Mouse (Mus musculus) retina, embryonic 14.5 days (tissue): Measurements from ENCODE around the gene Rab4a.

Experiments used
- DNase-seq: peaks from one replicate; pipeline ENCODE4 v3.0.0-alpha.2; 2015; ENCODE audit warnings: low spot score

Gene Rab4a

DNA sequence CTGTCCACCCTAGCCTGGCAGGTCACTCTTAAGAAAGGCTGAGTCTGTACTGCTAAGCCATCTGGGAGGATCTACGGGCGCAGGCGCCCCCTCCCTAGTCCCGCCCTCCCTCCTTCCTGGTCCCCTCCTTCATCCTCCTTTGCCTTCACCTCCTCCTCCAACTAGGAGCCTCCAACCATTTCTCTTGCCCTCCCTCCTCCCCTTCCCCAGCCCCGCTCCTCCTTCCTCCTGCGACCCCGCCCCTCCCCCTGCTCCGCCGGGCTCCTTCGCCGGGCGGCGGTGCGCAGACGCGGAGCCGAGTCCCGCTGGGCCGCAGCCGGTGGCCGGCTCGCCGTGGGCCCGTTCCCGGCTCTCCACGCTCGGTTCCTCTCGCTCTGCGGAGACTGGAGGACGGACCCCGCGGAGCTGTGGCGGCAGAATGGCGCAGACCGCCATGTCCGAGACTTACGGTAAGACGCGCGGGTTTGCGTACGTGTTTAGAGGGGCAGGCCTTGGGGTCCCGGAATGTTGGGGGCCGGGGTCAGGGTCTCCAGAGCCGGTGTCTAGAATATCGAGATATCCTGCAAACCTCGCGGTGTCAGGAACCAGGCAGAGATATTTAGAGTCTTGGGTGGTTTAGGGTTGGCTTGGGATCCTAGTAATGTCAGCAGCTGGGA is at the start of gene Rab4a:
Gene Rab4a, plus strand, starts transcription at position 268 of the 656 bp plus-strand sequence.
- peak; percentile 86 for DNase-seq

DNA sequence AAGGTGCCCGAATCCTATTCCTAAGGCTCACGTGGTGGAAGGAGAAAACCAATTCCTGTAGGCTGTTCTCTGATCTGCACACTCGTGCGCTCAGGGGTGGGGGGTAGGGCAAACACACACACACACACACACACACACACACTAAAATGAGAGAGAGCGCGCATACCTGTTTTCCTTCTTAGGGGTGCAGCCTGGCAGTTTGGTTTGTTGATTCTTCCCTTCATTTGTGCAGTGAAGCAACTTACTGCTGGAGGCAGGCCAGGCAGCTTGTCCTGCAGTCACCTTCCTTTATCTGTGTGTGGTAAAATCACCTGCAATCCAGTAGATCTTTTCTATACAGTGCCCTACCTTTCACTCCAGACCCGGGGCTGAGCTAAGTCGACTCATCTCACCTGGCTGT is 48.9 kb upstream of the Rab4a start:
- no peak for DNase-seq

DNA sequence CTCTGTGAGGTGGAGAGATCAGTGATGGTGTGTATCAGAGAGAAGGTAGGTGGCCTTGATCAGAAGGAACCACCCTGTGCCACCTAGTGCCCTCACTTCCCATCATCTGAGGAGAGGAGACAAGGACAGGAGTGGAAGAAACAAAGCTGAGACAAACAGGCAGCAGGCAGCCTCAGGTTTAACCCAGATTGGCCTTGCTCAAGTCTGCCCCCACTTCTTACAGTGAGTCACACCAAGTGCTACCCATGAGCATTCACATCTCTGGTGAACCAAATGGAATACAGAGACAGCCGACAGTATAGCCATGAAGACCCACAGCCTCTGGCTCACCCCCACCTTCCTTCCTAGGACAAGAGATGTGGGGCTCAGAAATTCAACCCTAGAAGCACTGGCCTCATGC is 46.9 kb upstream of the Rab4a start:
- no peak for DNase-seq

DNA sequence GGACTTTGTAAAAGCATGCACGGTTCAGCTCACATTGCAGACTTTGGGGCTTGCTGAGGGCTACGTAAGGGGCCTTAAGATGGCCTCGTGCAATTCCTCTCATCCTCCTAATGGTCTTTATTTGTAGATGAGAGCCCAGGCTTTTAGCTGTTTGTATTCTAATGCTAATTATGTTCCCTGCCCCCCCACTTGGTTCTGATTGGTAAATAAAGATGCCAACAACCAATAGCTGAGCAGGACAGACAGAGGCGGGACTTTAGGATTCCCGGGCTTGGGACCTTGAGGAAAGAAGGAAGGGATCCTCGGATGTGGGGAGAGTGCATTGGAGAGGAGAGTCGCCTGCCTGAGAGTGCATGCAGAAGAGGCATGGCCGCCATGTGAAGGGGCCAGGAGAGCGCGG is 45.9 kb upstream of the Rab4a start:
- DNase-seq = peak; percentile 81

DNA sequence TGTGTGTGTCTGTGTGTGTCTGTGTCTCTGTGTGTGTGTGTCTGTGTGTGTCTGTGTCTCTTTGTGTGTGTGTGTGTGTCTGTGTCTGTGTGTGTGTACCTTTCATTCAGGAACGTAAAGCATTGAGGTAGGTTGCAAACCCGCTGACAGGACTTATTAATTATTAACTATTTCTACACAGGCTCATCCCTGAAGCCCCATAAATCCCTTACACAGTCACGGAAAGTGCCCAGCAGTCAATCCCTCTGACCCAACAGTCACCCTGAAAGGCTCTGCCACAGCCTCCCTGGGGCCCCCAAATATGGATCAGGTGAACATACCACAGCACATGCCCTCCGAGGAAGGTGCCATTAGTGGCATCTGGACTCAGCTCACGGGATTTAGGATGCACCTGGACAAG is 45.2 kb upstream of the Rab4a start:
- DNase-seq = no peak

DNA sequence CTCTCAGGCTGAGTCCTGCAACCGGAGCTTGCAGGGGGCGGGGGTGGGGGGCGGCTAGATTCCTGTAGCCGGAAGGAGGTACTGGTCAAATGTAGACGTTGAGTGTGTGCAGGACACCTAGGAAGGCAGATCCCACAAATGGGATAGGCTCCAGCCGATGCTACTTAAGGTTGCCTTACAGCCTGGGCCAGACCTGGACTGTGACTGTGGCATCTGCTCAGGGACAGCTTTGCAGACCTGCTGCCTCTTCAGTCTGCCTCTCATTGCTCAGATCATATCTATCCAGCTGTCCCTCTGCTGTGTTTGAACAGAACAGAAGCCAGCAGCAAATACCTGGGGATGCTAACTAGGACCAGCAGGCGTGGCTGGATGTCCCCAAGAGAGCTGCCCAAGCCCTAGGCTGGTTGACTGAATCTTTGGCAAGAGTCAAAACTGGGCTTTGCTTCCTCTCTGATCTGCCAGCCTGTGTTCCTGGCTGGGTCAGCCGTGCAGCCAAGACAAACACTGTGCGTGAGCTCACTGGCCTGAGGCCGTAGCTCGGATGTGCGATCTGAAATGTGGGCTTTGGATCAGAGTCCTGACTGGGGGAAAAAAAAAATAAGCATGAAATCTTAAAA is 44.4 kb upstream of the Rab4a start:
- DNase-seq = no peak

DNA sequence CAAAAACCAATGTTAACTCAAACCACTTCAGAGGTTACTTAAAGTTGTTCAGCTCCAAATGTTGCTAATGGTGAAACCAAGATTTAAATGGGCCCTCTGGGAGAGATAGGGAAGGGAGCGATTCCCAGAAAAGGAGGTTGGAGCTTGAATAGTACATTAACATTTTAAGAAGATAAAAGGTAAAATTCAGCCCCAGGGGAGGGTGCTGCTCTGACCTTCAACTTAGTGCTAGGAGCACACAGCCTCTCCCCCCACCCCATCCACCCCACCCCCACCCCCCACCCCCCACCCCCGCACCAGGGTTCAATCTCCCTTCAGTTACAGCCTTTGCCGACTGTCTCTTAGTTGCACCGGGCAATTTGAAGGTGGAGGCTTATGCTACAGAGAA is 43.9 kb upstream of the Rab4a start:
- no peak for DNase-seq

DNA sequence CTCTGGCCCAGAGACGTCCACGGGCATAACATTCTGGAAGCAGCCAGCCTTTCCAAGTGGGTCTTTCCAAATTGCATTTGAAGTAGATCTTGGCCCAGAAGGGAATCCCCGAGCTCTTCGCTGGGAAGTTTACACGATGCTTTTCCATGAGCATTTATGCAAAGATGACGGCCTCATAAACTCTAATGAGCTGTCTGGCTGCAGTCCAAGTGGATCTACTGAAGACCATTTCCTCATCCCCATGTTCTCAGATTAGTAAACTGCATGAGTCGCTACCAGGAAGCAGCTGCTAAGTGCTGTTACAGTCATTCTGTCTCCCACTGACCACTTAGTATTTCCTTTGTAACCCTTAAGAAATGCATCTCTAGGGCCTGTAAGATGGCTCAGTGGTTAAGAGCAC is 42.4 kb upstream of the Rab4a start:
- no peak for DNase-seq

DNA sequence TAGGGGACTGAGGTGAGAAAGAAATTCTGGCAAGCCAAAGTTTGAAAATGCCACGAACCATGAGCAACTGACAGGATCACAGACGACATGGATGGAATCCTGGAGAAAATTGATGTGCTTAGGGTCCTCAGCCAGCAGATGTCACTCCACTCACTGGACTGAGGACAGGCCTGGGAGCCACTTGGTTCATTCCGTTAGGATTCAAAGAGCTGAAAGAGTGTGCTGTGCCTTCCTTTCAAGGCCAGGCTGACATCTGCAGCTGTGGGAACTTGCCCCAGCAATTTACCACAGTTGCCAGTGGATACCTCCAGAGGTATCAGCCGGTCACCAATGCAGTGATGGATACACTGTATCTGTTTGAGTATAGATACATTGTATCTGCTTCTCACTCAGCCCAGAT is 41.1 kb upstream of the Rab4a start:
- DNase-seq = peak; percentile 71

DNA sequence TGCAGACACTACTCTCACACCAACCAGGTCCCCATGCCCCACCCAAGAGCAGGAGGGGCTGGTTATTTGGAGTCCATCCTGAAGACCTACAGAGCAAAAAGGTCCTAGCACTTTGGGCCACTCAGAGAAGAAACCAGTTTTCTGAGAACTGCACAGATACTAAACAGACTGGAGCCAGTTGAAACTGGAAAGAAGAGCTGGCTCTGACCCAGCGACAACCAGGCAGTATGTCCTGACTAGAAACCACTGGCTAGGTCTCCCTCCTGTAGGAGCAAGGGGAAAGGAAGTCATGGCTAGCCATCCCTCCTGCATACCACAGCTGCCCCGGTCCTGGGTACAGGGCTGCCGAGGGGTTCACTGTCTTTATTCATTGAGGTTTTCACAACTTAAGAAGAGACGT is 39.3 kb upstream of the Rab4a start:
- DNase-seq = no peak

DNA sequence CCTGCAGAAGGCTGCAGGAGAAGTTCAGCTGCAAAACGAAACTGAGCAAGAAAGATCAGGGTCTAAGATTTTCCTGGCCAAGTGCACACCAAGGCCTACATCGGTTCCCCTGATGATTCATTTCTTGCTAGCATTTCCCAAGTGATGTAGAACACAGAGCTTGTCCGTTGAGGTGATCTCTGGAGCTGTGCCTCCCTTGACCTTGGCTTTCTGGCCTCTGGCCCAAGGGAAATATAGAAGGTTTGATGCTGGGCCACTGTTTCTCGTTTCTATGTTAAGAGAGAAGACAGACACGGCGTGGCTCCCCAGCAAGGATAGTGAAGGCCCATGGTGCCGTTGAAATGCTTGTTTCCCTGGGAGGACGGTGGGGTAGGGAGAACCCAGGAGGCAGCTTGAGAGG is 37.9 kb upstream of the Rab4a start:
- DNase-seq = no peak

DNA sequence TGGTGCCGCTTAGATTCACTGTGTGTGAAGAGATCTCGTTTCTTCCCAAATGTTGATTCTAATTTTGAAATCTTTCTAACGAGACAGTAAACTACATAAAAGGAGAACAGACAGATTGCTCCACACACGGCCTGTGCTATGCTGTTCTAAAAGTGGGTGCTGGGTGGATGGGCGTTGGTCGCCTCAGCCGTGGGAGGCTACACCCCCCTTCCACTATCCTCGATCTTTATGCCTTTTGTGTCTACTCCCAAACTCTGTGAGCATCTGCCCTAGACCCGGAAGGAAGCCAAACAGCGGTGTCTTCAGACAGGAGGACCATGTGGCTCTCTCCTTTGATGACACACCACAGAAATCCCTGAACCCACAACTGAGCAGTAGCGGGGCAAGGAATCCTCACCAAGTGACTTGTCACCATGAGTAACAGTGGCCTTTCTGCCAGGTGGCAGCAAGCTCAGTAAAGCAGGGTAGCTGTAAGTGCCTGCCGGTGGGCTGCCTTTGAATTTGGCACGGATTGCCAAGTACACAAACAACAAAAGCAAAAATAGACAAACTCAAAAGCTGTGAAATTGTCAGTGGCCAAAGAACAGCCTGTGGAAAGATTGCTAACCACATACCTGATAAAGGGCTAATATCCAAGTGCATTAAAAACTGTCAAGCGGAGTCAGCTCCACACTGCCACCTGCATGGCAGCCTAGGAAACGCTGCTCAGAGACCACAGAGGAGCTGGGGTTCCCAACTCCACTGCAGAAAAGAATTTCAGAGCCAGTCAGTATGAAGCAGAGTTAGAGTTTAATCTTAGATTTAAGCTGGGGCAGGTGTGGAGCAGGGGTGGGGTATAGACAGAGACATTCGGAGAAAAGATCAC is 37.1 kb upstream of the Rab4a start:
- DNase-seq = peak; percentile 77

DNA sequence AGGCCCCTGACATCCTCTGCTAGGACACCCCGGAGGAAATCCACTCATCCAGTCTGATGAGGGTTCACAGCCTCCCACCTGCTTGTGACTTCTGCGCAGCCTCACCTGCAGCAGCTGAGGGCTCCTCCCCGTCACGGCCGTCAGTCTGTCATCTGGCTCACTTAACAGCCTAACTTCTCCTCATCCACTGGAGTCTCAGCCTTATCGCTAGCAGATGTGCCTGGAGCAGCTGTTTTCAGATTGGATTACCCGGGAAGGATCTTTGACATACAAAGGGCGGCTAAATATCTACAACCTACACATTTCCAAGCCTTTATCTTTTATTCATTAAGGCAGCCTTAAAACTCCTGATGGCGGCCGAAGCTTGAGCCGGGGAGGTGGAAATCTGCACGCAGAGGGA is 32.3 kb upstream of the Rab4a start:
- DNase-seq = no peak

DNA sequence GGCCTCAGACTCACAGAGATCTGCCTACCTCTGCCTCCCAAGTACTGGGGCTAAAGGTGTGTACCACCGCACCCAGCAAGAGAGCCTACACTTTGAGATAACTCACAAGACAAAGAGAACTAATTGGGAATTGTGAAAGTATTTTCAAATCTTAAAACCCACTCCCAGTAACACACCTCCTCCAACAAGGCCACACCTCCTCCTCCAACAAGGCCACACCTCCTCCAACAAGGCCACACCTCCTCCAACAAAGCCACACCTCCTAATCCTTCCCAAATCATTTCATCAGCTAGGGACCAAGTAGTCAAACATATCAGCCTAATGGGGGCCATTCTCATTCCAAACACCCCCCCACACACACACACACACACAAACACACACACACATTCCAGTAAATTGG is 31.3 kb upstream of the Rab4a start:
- DNase-seq = no peak

DNA sequence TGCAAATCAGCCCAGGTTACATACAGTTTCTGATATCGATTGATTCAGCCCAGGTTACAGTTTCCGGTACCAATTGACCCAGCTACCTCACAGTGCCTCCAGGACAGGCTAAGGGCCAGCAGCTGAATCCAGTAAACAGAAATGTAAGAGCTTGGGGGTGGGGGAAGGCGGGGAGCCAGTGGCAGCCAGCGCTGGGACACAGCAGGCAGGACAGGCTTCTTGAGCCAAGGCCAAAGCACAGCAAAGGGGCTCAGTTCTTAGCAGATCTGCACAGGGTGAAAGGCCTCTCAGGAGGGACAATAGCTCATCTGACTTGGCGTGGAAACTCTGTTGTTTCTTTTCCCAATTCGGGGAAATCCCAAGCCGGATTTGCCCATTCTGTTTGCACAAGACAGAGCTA is 28.5 kb upstream of the Rab4a start:
- DNase-seq = no peak

DNA sequence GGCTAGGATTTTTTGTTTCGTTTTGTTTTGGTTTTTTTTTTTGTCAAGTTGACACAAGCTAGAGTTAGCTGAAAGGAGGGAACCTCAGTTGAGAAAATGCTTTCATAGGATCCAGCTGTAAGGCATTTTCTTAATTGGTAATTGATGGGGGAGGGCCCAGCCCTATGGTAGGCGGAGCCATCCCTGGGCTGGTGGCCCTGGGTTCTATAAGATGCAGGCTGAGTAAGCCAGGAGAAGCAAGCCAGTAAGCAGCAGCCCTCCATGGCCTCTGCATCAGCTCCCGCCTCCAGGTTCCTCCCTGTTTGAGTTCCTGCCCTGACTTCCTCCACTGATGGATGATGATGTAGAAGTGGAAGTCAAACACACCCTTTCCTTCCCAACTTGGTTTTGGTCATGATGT is 25.3 kb upstream of the Rab4a start:
- no peak for DNase-seq

DNA sequence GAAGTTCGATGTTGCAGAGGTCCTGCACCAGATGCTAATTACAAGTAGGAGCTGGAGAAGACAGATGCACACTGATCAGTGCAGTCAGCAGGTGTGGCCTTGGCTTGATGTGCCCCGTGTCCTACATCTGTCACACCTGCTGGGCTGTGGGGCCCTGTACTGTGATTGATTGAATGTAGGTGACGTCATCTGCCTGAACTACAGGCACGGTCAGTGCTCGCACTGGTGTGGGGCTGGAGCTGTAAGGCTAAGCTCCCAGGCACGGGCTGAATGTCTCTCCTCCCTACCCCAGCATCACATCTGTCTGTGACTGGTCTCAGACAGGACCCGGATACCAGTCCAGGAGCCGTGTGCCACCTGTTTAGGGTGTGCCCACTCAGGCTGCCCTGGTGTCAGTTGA is 24.5 kb upstream of the Rab4a start:
- DNase-seq = no peak

DNA sequence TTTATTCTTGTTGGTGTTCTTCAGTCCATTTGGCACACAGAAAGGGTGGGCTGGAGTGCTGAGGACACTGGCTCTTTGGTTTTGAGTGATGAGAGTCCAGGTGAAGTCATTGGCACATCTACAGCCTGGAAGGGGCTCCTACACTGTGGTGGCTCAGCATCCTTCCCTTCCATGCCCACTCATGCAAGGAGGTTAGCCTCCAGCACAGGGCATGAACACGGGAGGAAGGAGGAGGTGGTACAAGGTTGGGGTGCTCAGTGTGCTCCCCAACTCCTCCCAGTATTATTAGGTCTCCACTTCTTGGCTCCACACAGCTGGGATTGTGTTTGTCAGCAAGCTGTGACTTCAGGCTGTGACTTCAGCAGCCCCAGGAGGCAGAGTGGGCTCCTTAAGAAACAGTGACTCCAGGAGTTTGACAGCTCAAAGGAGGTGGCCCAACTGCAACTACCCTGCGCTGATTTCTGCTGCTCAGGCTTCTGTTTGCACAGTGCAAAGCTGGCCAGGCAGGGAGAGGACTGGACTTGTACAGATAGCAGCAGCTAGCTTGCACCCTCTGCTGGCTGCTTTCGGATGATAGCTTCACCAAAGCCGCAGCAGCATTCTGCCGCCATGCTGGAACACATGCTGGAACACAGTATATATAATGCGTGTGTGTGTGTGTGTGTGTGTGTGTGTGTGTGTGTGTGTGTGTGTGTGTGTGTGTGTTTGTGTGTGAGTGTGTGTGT is 22.1 kb upstream of the Rab4a start:
- peak; percentile 90 for DNase-seq

DNA sequence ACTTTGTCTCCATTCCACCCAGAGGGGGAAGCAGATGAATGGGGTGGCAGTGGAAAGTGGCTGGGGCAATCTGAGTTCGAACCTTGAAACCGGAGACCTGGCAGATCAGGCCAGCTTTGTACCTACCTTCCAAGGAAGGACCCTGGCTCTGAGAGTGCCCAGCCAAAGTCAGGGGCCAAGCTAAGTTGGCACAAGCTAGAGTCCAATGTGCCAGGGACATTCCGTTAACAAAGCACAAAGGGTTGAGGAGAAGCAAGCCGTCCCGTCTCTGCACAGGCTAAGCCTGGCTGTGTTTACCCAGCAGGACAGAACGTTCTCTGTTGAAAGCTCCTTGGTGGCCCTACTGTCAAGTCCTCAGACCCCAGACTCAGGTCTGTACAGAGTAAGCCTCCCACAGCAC is 19.6 kb upstream of the Rab4a start:
- DNase-seq = no peak

DNA sequence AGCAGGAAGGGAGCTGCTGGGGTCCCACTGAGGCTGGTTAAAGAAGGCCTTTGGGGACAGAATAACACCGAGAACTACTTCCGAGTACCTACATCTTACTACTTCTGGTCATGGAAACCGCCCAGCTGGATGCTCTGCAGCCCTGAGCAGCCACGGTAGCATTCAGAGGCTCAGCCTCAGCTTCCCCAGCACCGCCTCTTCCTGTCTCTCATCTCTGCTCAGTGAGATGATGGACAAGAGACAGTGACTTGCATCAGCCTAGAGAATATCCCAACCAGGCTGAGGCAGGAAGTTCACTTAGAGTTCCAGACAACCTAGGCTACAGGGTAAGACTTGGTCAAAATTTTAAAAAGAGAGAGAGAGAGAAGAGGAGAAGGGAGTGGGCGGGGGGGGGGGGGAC is 19.1 kb upstream of the Rab4a start:
- no peak for DNase-seq

DNA sequence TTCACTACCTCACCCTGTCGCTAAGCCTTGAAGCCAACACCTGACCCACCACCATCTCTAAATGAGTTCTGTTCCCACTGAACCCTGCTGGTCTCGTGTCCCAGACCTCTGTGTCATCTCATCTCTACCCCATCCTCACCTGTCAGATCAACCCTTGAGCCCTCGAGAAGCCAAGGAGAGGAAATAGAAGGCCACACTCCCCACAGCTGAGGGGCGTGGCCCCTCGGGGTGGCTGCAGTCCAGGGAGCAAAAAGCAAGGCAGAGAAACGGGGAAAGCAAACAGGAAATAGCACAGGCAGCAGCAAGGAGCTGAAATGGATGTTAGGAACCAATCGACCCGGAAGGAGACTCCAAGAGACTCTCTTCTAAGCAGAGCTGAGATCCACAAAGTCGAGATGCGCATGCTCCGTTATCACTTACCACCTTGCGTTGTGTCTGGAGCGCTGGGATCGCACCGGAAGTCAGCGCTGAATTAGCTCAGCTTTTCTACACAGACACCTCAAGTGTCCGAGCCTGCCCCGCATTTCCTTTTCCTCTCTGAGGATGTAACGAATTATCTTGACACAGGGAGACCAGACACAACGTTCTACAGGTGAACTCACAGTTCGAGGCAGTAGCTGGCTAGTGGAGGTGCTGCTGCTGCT is 18.4 kb upstream of the Rab4a start:
- DNase-seq = no peak
